10 mouse cellular contexts compared by ENCODE assay signal in the genomic region with DNA sequence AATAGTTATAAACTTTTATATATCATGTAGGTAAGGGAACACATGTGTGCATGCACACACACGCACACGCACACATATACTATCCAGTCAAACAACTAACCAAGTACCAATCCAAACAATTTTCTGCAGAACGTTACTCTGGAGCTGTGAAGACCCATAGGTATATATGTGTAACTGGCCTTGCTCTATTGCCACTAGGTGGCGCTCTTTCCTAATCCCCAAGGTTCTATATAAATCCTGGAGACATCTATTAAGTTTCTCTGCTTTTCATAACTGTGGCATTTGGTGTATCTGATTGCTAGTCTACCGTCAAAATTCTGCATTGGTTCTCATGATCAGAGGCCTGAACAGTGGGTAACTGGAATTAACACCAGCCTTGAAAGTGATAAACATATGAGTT. TPM values are rescaled to one million over a fixed set of nuclear protein-coding genes. Genes with fewer than 3 reads are reported as not detected.
A peak's percentile ranks its signal among the peaks of the same experiment; 100 is the strongest.
DNase-seq lines count a peak whose midpoint lies in the region; ATAC-seq and TF ChIP-seq lines count a peak whose summit lies in the region.
"Had no signal": no experiment of that assay in that cellular context is flagged by ENCODE, and none has a peak within 500 bp of the region (broad histone marks: within the 10 kb centered on the region; RNA-seq: fewer than 3 reads in every experiment).

No protein-coding gene starts in this region.

- DNase-seq in lung, adult 18-20 months, result peak; percentile 20 to 59
- DNase-seq in lung, adult 2 months, result no peak
- DNase-seq in adrenal gland, postnatal 10 days, result peak; percentile 61
- peak; percentile 78 for DNase-seq in embryo, embryonic 11 days
- peak; percentile 33 to 65 for DNase-seq in layer of hippocampus, postnatal 25 days (ENCODE audit: extremely low spot score in 1 of 2, low spot score in 1 of 2)
- DNase-seq in midbrain, embryonic 11.5 days (ENCODE audit: low spot score, missing footprints), result peak; percentile 91
- DNase-seq in testis, postnatal 10 days (ENCODE audit: low spot score), result peak; percentile 68

- WGBS in lung, adult 2 months, result 18% methylated on average over 5 of the region's 5 CpGs
- WGBS in hindbrain, embryonic 13.5 days, result 18% methylated on average over 5 of the region's 5 CpGs
- WGBS in midbrain, embryonic 11.5 days, result 17% methylated on average over 5 of the region's 5 CpGs

- no peak overlapping the region for H3K4me3 ChIP-seq in lung, adult 2 months (replicated peaks; ENCODE audit: extremely low read depth, low read depth, low read length)
- no peak overlapping the region for H3K4me3 ChIP-seq in hindbrain, embryonic 13.5 days
- H3K4me3 ChIP-seq in midbrain, embryonic 11.5 days (ENCODE audit: low read depth, low read length), result no peak overlapping the region
- H3K4me3 ChIP-seq: embryonic facial prominence, embryonic 15.5 days; megakaryocyte, embryonic 14.5 days had no signal

- no peaks in the 10 kb centered on the region for H3K4me1 ChIP-seq in lung, adult 2 months (ENCODE audit: control insufficient read depth, insufficient read depth, low read length)
- no peaks in the 10 kb centered on the region for H3K4me1 ChIP-seq in hindbrain, embryonic 13.5 days (replicated peaks)
- H3K4me1 ChIP-seq in midbrain, embryonic 11.5 days (ENCODE audit: control insufficient read depth, insufficient read depth, low read length), result no peaks in the 10 kb centered on the region
- H3K4me1 ChIP-seq: embryonic facial prominence, embryonic 15.5 days; megakaryocyte, embryonic 14.5 days had no signal

- H3K36me3 ChIP-seq in hindbrain, embryonic 13.5 days, result no peaks in the 10 kb centered on the region
- H3K36me3 ChIP-seq in midbrain, embryonic 11.5 days (ENCODE audit: control insufficient read depth, insufficient read depth, low read length), result no peaks in the 10 kb centered on the region
- H3K36me3 ChIP-seq: embryonic facial prominence, embryonic 15.5 days had no signal

- no peak overlapping the region for H3K27ac ChIP-seq in hindbrain, embryonic 13.5 days
- H3K27ac ChIP-seq in midbrain, embryonic 11.5 days (ENCODE audit: low read depth, low read length), result no peak overlapping the region
- H3K27ac ChIP-seq: embryonic facial prominence, embryonic 15.5 days had no signal

- no peak for TF ChIP-seq CTCF in lung, adult 2 months (IDR thresholded peaks at IDR 0.05; ENCODE audit: insufficient read depth, low read length)

- H3K9ac ChIP-seq in hindbrain, embryonic 13.5 days, result no peak overlapping the region
- no peak overlapping the region for H3K9ac ChIP-seq in midbrain, embryonic 11.5 days (ENCODE audit: low read length)
- H3K9ac ChIP-seq: embryonic facial prominence, embryonic 15.5 days had no signal

- ATAC-seq in hindbrain, embryonic 13.5 days (ENCODE audit: low FRiP score), result 0 out of 2 replicates have a peak, but pooled peaks have one; percentile 61
- peak; percentile 22; the same call in 1 of the 2 replicates for ATAC-seq in midbrain, embryonic 11.5 days (ENCODE audit: low FRiP score)

- no peaks in the 10 kb centered on the region for H3K27me3 ChIP-seq in hindbrain, embryonic 13.5 days
- H3K27me3 ChIP-seq in midbrain, embryonic 11.5 days (ENCODE audit: control insufficient read depth, insufficient read depth, low read length), result no peaks in the 10 kb centered on the region
- H3K27me3 ChIP-seq: embryonic facial prominence, embryonic 15.5 days; megakaryocyte, embryonic 14.5 days had no signal

- no peak for TF ChIP-seq POLR2A in lung, adult 2 months (IDR thresholded peaks at IDR 0.05; ENCODE audit: borderline replicate concordance, extremely low read depth, low read depth, low read length)

- H3K9me3 ChIP-seq in hindbrain, embryonic 13.5 days, result no peaks in the 10 kb centered on the region
- no peaks in the 10 kb centered on the region for H3K9me3 ChIP-seq in midbrain, embryonic 11.5 days (ENCODE audit: control insufficient read depth, low read length)
- H3K9me3 ChIP-seq: embryonic facial prominence, embryonic 15.5 days; megakaryocyte, embryonic 14.5 days had no signal

- H3K4me2 ChIP-seq in hindbrain, embryonic 13.5 days, result no peak overlapping the region
- no peak overlapping the region for H3K4me2 ChIP-seq in midbrain, embryonic 11.5 days
- H3K4me2 ChIP-seq: embryonic facial prominence, embryonic 15.5 days had no signal

RNA-seq across cellular contexts. Expression of gene Arxes1, which starts 14.4 kb away (rescaled TPM):
- 1.1 and 1.8 TPM in 2 replicates for polyA plus RNA-seq in lung, adult 2 months (2012; rRNA removed)
- 10 to 100 TPM; 25.0 to 30.2 TPM for total RNA-seq in adrenal gland, postnatal 10 days (2021)
- 99.3 and 100 TPM in 2 replicates for polyA plus RNA-seq in hindbrain, embryonic 13.5 days (2015; fragmentation: Nextera tagmentation; extraction: Ambion mirVana)
- total RNA-seq in layer of hippocampus, postnatal 25 days (2021), result 10 to 100 TPM; 40.7 to 46.9 TPM
- polyA plus RNA-seq in midbrain, embryonic 11.5 days (2014; fragmentation: Nextera tagmentation; extraction: Ambion mirVana), result 50.2 and 51.4 TPM in 2 replicates

RNA-seq across cellular contexts. Expression of gene Bex2, which starts 20.5 kb away (rescaled TPM):
- 18.6 and 23.7 TPM in 2 replicates for polyA plus RNA-seq in lung, adult 2 months (2012; rRNA removed)
- total RNA-seq in adrenal gland, postnatal 10 days (2021), result 10 to 100 TPM; 34.5 to 38.8 TPM
- polyA plus RNA-seq in hindbrain, embryonic 13.5 days (2015; fragmentation: Nextera tagmentation; extraction: Ambion mirVana), result 612 and 622 TPM in 2 replicates
- 100 to 1,000 TPM; 365 to 377 TPM for total RNA-seq in layer of hippocampus, postnatal 25 days (2021)
- 318 and 322 TPM in 2 replicates for polyA plus RNA-seq in midbrain, embryonic 11.5 days (2014; fragmentation: Nextera tagmentation; extraction: Ambion mirVana)

RNA-seq across cellular contexts. Expression of gene Nxf3, which starts 37.5 kb away (rescaled TPM):
- 0.04 and 0.06 TPM in 2 replicates for polyA plus RNA-seq in lung, adult 2 months (2012; rRNA removed)
- not detected for total RNA-seq in adrenal gland, postnatal 10 days (2021)
- not detected in 2 replicates for polyA plus RNA-seq in hindbrain, embryonic 13.5 days (2015; fragmentation: Nextera tagmentation; extraction: Ambion mirVana)
- total RNA-seq in layer of hippocampus, postnatal 25 days (2021), result not detected
- not detected in 2 replicates for polyA plus RNA-seq in midbrain, embryonic 11.5 days (2014; fragmentation: Nextera tagmentation; extraction: Ambion mirVana)
- polyA plus RNA-seq: embryonic facial prominence, embryonic 15.5 days had no signal

RNA-seq across cellular contexts. Expression of gene Arxes2, which starts 53.9 kb away (rescaled TPM):
- 10.2 and 12.2 TPM in 2 replicates for polyA plus RNA-seq in lung, adult 2 months (2012; rRNA removed)
- total RNA-seq in adrenal gland, postnatal 10 days (2021), result 10 to 100 TPM; 62.1 to 76.8 TPM
- polyA plus RNA-seq in hindbrain, embryonic 13.5 days (2015; fragmentation: Nextera tagmentation; extraction: Ambion mirVana), result 228 and 234 TPM in 2 replicates
- total RNA-seq in layer of hippocampus, postnatal 25 days (2021), result 10 to 100 TPM; 64.8 to 76.9 TPM
- polyA plus RNA-seq in midbrain, embryonic 11.5 days (2014; fragmentation: Nextera tagmentation; extraction: Ambion mirVana), result 152 and 164 TPM in 2 replicates

Comparison
In these comparisons a context has a peak if more than half of its experiments do, and no peak if none do; other contexts are left out.
1. RNA of gene Arxes1, which starts 14.4 kb away (polyA plus RNA-seq): 99.3 to 100 TPM in hindbrain, embryonic 13.5 days and 50.2 to 51.4 TPM in midbrain, embryonic 11.5 days; 1.1 to 1.8 TPM in lung, adult 2 months; every median in the first group is over 10 times any median in the second.
2. RNA of gene Bex2, which starts 20.5 kb away (polyA plus RNA-seq): 612 to 622 TPM in hindbrain, embryonic 13.5 days and 318 to 322 TPM in midbrain, embryonic 11.5 days; 18.6 to 23.7 TPM in lung, adult 2 months; every median in the first group is over 10 times any median in the second.